Mouse (Mus musculus): Measurements from ENCODE around the gene Pdlim5. TPM values are rescaled to one million over a fixed set of nuclear protein-coding genes. Genes with fewer than 3 reads are reported as not detected.
A peak's percentile ranks its signal among the peaks of the same experiment; 100 is the strongest.

Pdlim5 gene
- polyA plus RNA-seq, 1 experiment, result 10.6 TPM

- Histone ChIP-seq H3K27me3 (ENCODE audit: control insufficient read depth, insufficient read depth, low read length) (no peaks in the 10 kb centered on the region), H3K27ac (ENCODE audit: control insufficient read depth, insufficient read depth, low read depth, low read length) (no peak overlapping the region), H3K4me1 (ENCODE audit: control insufficient read depth, insufficient read depth, low read length) (no peaks in the 10 kb centered on the region), H3K36me3 (ENCODE audit: control insufficient read depth, insufficient read depth, low read length) (no peaks in the 10 kb centered on the region), H3K4me3 (ENCODE audit: control insufficient read depth, low read depth, low read length) (no peak overlapping the region)
- no peak for TF ChIP-seq POLR2A (IDR thresholded peaks at IDR 0.05; ENCODE audit: control insufficient read depth, low read depth, low read length)
- no peak for TF ChIP-seq CTCF (IDR thresholded peaks at IDR 0.05; ENCODE audit: control insufficient read depth, insufficient read depth, insufficient replicate concordance, low read depth, low read length)
Observed at GRCm38 (mm10) chr3:142423501-142423917, 28.0 kb upstream of the Pdlim5 start.

DNA sequence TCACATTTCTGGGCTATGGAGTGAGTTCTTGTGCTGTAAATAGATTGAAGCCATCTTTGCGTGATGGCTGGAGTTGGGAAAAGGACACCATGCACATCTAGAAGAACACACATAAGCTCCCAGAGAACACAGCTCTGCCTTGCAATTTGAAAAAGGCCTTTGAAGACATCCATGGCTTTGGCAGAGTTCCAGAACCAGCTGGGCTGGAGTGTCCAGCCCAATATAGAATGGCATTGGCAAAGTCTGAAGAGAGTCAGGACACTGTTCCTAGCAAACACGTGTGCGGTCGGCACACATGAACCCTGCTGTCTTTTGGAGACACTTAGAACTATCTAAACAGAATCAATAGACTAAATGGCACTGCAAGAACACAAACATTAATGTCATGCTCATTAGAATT, 26.7 kb upstream of the Pdlim5 start:
- no peaks in the 10 kb centered on the region for H3K4me1 ChIP-seq (ENCODE audit: control insufficient read depth, insufficient read depth, low read length)
- no peak overlapping the region for H3K4me3 ChIP-seq (ENCODE audit: control insufficient read depth, low read depth, low read length)
- no peak for TF ChIP-seq POLR2A (IDR thresholded peaks at IDR 0.05; ENCODE audit: control insufficient read depth, low read depth, low read length)
- TF ChIP-seq CTCF (IDR thresholded peaks at IDR 0.05; ENCODE audit: control insufficient read depth, insufficient read depth, insufficient replicate concordance, low read depth, low read length), result no peak
- no peaks in the 10 kb centered on the region for H3K36me3 ChIP-seq (ENCODE audit: control insufficient read depth, insufficient read depth, low read length)
- no peaks in the 10 kb centered on the region for H3K27me3 ChIP-seq (ENCODE audit: control insufficient read depth, insufficient read depth, low read length)
- no peak overlapping the region for H3K27ac ChIP-seq (ENCODE audit: control insufficient read depth, insufficient read depth, low read depth, low read length)

- no peak overlapping the region for H3K27ac ChIP-seq (ENCODE audit: control insufficient read depth, insufficient read depth, low read depth, low read length)
- H3K4me1 ChIP-seq (ENCODE audit: control insufficient read depth, insufficient read depth, low read length), result no peaks in the 10 kb centered on the region
- no peak for TF ChIP-seq POLR2A (IDR thresholded peaks at IDR 0.05; ENCODE audit: control insufficient read depth, low read depth, low read length)
- no peak for TF ChIP-seq CTCF (IDR thresholded peaks at IDR 0.05; ENCODE audit: control insufficient read depth, insufficient read depth, insufficient replicate concordance, low read depth, low read length)
- no peaks in the 10 kb centered on the region for H3K36me3 ChIP-seq (ENCODE audit: control insufficient read depth, insufficient read depth, low read length)
- H3K4me3 ChIP-seq (ENCODE audit: control insufficient read depth, low read depth, low read length), result no peak overlapping the region
- no peaks in the 10 kb centered on the region for H3K27me3 ChIP-seq (ENCODE audit: control insufficient read depth, insufficient read depth, low read length)
Observed at GRCm38 (mm10) chr3:142421470-142421869, 26.0 kb upstream of the Pdlim5 start.

- TF ChIP-seq CTCF (IDR thresholded peaks at IDR 0.05; ENCODE audit: control insufficient read depth, insufficient read depth, insufficient replicate concordance, low read depth, low read length), result no peak
- TF ChIP-seq POLR2A (IDR thresholded peaks at IDR 0.05; ENCODE audit: control insufficient read depth, low read depth, low read length), result no peak
- Histone ChIP-seq H3K27me3 (ENCODE audit: control insufficient read depth, insufficient read depth, low read length) (no peaks in the 10 kb centered on the region), H3K4me1 (ENCODE audit: control insufficient read depth, insufficient read depth, low read length) (no peaks in the 10 kb centered on the region), H3K4me3 (ENCODE audit: control insufficient read depth, low read depth, low read length) (no peak overlapping the region), H3K36me3 (ENCODE audit: control insufficient read depth, insufficient read depth, low read length) (no peaks in the 10 kb centered on the region), H3K27ac (ENCODE audit: control insufficient read depth, insufficient read depth, low read depth, low read length) (no peak overlapping the region)
Observed at GRCm38 (mm10) chr3:142417996-142418395, 22.5 kb upstream of the Pdlim5 start.

DNA sequence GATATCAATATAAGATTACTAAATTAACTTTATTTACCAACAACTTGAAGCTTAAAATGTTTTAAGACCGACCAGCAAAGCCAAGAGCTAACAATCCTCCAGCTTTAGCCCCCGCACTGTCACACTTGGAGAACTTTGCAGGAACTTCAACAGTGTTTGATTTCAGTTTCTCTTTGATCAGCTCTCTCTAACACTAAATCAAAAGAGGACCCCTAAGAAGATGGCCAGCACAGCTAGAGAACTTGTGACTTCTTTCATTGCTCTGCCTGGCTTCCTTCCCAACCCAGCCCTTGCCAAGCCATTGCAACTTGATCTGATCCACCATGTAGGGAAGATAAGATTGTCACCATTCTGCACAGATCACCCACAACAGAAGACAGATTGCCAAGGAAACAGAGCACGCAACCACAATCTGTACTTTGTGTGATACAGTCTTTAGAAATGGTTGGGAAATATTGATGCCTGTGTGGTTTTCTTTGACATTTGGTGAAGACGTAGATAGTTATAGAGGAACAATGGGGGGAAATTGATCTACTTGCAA, 17.9 kb upstream of the Pdlim5 start:
- H3K4me1 ChIP-seq (ENCODE audit: control insufficient read depth, insufficient read depth, low read length), result no peaks in the 10 kb centered on the region
- no peaks in the 10 kb centered on the region for H3K36me3 ChIP-seq (ENCODE audit: control insufficient read depth, insufficient read depth, low read length)
- no peak overlapping the region for H3K4me3 ChIP-seq (ENCODE audit: control insufficient read depth, low read depth, low read length)
- H3K27ac ChIP-seq (ENCODE audit: control insufficient read depth, insufficient read depth, low read depth, low read length), result no peak overlapping the region
- H3K27me3 ChIP-seq (ENCODE audit: control insufficient read depth, insufficient read depth, low read length), result no peaks in the 10 kb centered on the region
- TF ChIP-seq CTCF (IDR thresholded peaks at IDR 0.05; ENCODE audit: control insufficient read depth, insufficient read depth, insufficient replicate concordance, low read depth, low read length) (no peak), POLR2A (IDR thresholded peaks at IDR 0.05; ENCODE audit: control insufficient read depth, low read depth, low read length) (no peak)

DNA sequence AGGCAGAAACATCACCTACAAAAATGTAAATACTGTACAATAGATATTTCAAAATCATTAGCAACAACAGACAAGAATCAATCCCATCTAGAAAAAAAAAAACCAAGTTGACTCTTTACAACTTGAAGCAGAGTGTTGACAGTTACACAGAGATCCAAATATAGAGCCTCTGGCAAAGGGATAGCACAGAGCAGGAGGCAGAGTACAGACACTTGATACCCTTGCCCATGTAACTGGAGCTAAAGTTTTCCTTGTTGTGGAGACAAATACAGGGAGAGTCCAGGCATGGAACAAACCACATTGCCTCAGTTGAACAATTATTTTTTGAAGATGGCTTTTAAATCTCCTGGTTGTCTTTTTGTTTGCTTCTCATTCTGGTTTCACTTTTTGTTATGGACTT, 15.4 kb upstream of the Pdlim5 start:
- TF ChIP-seq CTCF (IDR thresholded peaks at IDR 0.05; ENCODE audit: control insufficient read depth, insufficient read depth, insufficient replicate concordance, low read depth, low read length), result no peak
- no peak for TF ChIP-seq POLR2A (IDR thresholded peaks at IDR 0.05; ENCODE audit: control insufficient read depth, low read depth, low read length)
- no peaks in the 10 kb centered on the region for H3K27me3 ChIP-seq (ENCODE audit: control insufficient read depth, insufficient read depth, low read length)
- no peak overlapping the region for H3K27ac ChIP-seq (ENCODE audit: control insufficient read depth, insufficient read depth, low read depth, low read length)
- no peak overlapping the region for H3K4me3 ChIP-seq (ENCODE audit: control insufficient read depth, low read depth, low read length)
- no peaks in the 10 kb centered on the region for H3K4me1 ChIP-seq (ENCODE audit: control insufficient read depth, insufficient read depth, low read length)
- no peaks in the 10 kb centered on the region for H3K36me3 ChIP-seq (ENCODE audit: control insufficient read depth, insufficient read depth, low read length)

GRCm38 (mm10) chr3:142394796-142395508, 544 bp downstream of the Pdlim5 start:
- Histone ChIP-seq H3K27me3 (ENCODE audit: control insufficient read depth, insufficient read depth, low read length) (no peaks in the 10 kb centered on the region), H3K4me1 (ENCODE audit: control insufficient read depth, insufficient read depth, low read length) (no peaks in the 10 kb centered on the region), H3K27ac (ENCODE audit: control insufficient read depth, insufficient read depth, low read depth, low read length) (peak overlapping the region; percentile 60), H3K4me3 (ENCODE audit: control insufficient read depth, low read depth, low read length) (peak overlapping the region; percentile 78), H3K36me3 (ENCODE audit: control insufficient read depth, insufficient read depth, low read length) (no peaks in the 10 kb centered on the region)
- no peak for TF ChIP-seq CTCF (IDR thresholded peaks at IDR 0.05; ENCODE audit: control insufficient read depth, insufficient read depth, insufficient replicate concordance, low read depth, low read length)
- TF ChIP-seq POLR2A (IDR thresholded peaks at IDR 0.05; ENCODE audit: control insufficient read depth, low read depth, low read length), result no peak

All from testis, adult 2 months (tissue).